Mouse (Mus musculus) myocyte (in vitro differentiated cells): ENCODE data around the gene Plxna4. TPM values are rescaled to one million over a fixed set of nuclear protein-coding genes. Genes with fewer than 3 reads are reported as not detected.
A peak's percentile ranks its signal among the peaks of the same experiment; 100 is the strongest.

Source experiments
- H3K27me3 ChIP-seq: one replicate; pipeline ENCODE4 v1.6.1; 2011; ENCODE audit not compliant: control insufficient read depth, insufficient read depth, insufficient read length
- H3K36me3 ChIP-seq: one replicate; pipeline ENCODE4 v1.6.1; 2011; ENCODE audit not compliant: control insufficient read depth, insufficient read depth
- H3K4me2 ChIP-seq: one replicate; pipeline ENCODE4 v1.6.1; 2011; ENCODE audit warnings: low read depth, control low read depth
- H3K4me3 ChIP-seq: one replicate; pipeline ENCODE4 v1.5.1; 2011; ENCODE audit warnings: mild to moderate bottlenecking, control low read depth, moderate library complexity
- H3K79me2 ChIP-seq: one replicate; pipeline ENCODE4 v1.6.1; 2011; ENCODE audit not compliant: control insufficient read depth, insufficient read depth
- H3ac ChIP-seq: one replicate; pipeline ENCODE4 v1.6.1; 2011; ENCODE audit not compliant: control insufficient read depth, insufficient read length
- CEBPB ChIP-seq: IDR thresholded peaks from 2 replicates; pipeline ENCODE4 v1.6.1; 2011; ENCODE audit warnings: mild to moderate bottlenecking, moderate library complexity; ENCODE audit not compliant: poor library complexity, insufficient read depth, severe bottlenecking
- E2F4 ChIP-seq: IDR thresholded peaks from one replicate; pipeline ENCODE4 v1.6.1; 2011; ENCODE audit warnings: mild to moderate bottlenecking, control low read depth, moderate library complexity; ENCODE audit not compliant: insufficient read depth
- MAX ChIP-seq: IDR thresholded peaks from one replicate; pipeline ENCODE4 v1.6.1; 2011; ENCODE audit warnings: low read depth, mild to moderate bottlenecking, control low read depth
- MYOD1 ChIP-seq, 3 experiments: IDR thresholded peaks; one replicate each; pipeline ENCODE4 v1.6.1; 2011; ENCODE audit warnings: control low read depth in 2 of 3, low read depth in 2 of 3, mild to moderate bottlenecking in 2 of 3, moderate library complexity in 1 of 3; ENCODE audit not compliant: insufficient read length in 2 of 3, control insufficient read depth in 1 of 3
- MYOG ChIP-seq, 3 experiments: IDR thresholded peaks; one replicate each; pipeline ENCODE4 v1.6.1; 2011; ENCODE audit warnings: control low read depth in 2 of 3, low read depth in 2 of 3, mild to moderate bottlenecking in 2 of 3; ENCODE audit not compliant: insufficient read length in 2 of 3, control insufficient read depth in 1 of 3, insufficient read depth in 1 of 3
- POLR2A ChIP-seq: IDR thresholded peaks from one replicate; pipeline ENCODE4 v1.6.1; 2011; ENCODE audit warnings: low read depth, mild to moderate bottlenecking, control low read depth, moderate library complexity; ENCODE audit not compliant: insufficient read length
- POLR2AphosphoS2 ChIP-seq: IDR thresholded peaks from one replicate; pipeline ENCODE4 v1.6.1; 2011; ENCODE audit warnings: low read depth, control low read depth; ENCODE audit not compliant: insufficient read length
- REST ChIP-seq: IDR thresholded peaks from one replicate; pipeline ENCODE4 v1.6.1; 2011; ENCODE audit warnings: mild to moderate bottlenecking, control low read depth, moderate library complexity; ENCODE audit not compliant: insufficient read depth, insufficient read length
- SRF ChIP-seq: IDR thresholded peaks from one replicate; pipeline ENCODE4 v1.6.1; 2011; ENCODE audit warnings: low read depth; ENCODE audit not compliant: control insufficient read depth, insufficient read length
- TCF12 ChIP-seq: IDR thresholded peaks from one replicate; pipeline ENCODE4 v1.6.1; 2011; ENCODE audit warnings: mild to moderate bottlenecking, control low read depth; ENCODE audit not compliant: poor library complexity, insufficient read depth, severe bottlenecking
- TCF3 ChIP-seq: IDR thresholded peaks from one replicate; pipeline ENCODE4 v1.6.1; 2011; ENCODE audit warnings: low read depth, control low read depth; ENCODE audit not compliant: insufficient read length
- USF1 ChIP-seq: IDR thresholded peaks from one replicate; pipeline ENCODE4 v1.6.1; 2011; ENCODE audit warnings: low read depth, mild to moderate bottlenecking, control low read depth, moderate library complexity
- polyA plus RNA-seq: library from polyadenylated mRNA; unstranded; fragments of >200 nt; fragmentation: generic; extraction: Trizol; gene quantifications from one replicate; pipeline ENCODE4 v1.2.1, GENCODE M21; 2012; ENCODE audit warnings: missing spikeins

The Plxna4 gene
- polyA plus RNA-seq, 1 experiment = 0.70 TPM

DNA sequence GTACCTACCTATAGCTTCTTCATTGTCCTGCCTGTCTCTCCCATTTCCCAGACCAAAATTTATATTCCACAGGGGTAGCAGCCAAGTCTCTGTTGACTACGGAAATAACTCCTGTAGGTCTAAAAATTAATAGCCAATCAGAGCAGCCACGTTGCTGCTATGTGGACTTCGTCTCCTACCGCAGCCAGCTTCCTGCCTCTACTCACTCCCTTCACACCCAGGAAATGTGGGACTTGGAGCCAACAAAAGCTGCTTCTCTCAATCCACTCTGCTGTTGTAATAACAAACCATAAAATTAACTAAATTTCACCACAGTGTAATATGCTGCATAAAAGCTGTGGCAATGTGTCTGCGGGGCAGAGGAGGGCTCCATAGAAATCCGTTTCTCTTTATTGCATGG is 239.9 kb downstream of the Plxna4 start:
- no peak for TF ChIP-seq POLR2A
- no peak for TF ChIP-seq POLR2AphosphoS2
- TF ChIP-seq CEBPB = no peak
- no peak for TF ChIP-seq MYOG (IDR thresholded peaks at IDR 0.05; ENCODE audit: control insufficient read depth in 1 of 3, insufficient read depth in 1 of 3, insufficient read length in 2 of 3, low read depth in 2 of 3)
- TF ChIP-seq E2F4 = no peak
- no peak for TF ChIP-seq USF1
- no peak for TF ChIP-seq MAX
- TF ChIP-seq TCF3 = no peak
- TF ChIP-seq REST = no peak
- no peak for TF ChIP-seq MYOD1 (IDR thresholded peaks at IDR 0.05; ENCODE audit: control insufficient read depth in 1 of 3, insufficient read length in 2 of 3, low read depth in 2 of 3)
- TF ChIP-seq SRF = no peak
- no peak for TF ChIP-seq TCF12
- H3K79me2 ChIP-seq = no peaks in the 10 kb centered on the region
- no peaks in the 10 kb centered on the region for H3K36me3 ChIP-seq
- no peak overlapping the region for H3K4me3 ChIP-seq
- H3K27me3 ChIP-seq = no peaks in the 10 kb centered on the region
- no peak overlapping the region for H3ac ChIP-seq
- H3K4me2 ChIP-seq = no peak overlapping the region

DNA sequence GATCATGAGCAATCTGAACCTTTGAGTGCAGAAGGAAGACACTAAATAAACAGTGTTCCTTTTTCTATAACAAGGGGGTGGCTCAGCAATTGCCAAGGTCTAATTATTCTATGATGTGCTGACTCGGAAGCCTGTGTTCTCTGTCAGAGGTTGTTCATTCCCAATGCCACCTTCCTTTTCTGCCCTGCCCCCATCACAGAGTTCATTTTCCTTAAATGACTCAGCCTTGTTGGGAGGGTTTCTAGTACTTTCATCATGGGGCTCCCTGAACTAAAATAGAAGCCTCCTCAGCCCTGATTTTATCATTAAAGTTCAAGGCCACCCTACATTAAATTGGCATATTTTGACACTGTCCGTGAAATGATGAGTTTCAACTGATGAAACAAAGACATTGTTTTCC is 242.0 kb downstream of the Plxna4 start:
- Histone ChIP-seq H3K4me3 (no peak overlapping the region), H3K36me3 (no peaks in the 10 kb centered on the region), H3K4me2 (no peak overlapping the region), H3K79me2 (no peaks in the 10 kb centered on the region), H3ac (no peak overlapping the region), H3K27me3 (no peaks in the 10 kb centered on the region)
- peak; percentile 79 for TF ChIP-seq CEBPB
- TF ChIP-seq SRF = no peak

DNA sequence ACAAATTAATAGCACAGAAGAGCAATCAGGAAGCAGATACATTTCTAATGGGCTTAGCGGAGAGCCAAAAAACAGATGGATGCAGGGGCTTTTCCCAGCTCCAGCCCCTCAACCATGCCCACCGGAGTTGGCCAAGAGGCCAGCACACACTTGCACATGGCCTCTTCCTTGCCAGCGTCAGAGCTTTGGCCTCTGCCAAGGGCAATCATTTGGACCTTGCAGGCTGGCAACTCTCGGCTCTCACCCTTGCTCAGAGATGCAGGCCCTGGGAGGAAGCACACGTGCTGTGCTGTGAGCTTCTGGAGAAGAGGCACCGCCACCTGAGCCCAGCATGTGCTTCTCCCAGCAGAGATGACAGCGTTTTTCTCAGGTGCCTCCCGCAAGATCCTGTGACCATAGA is 245.3 kb downstream of the Plxna4 start:
- no peak overlapping the region for H3K4me3 ChIP-seq
- TF ChIP-seq MYOD1 (IDR thresholded peaks at IDR 0.05; ENCODE audit: control insufficient read depth in 1 of 3, insufficient read length in 2 of 3, low read depth in 2 of 3) (no peak), SRF (no peak), TCF12 (no peak), MAX (no peak), TCF3 (no peak), USF1 (no peak), POLR2A (no peak), POLR2AphosphoS2 (no peak), MYOG (IDR thresholded peaks at IDR 0.05; ENCODE audit: control insufficient read depth in 1 of 3, insufficient read depth in 1 of 3, insufficient read length in 2 of 3, low read depth in 2 of 3) (no peak), CEBPB (no peak), REST (no peak), E2F4 (no peak)
- H3K79me2 ChIP-seq = no peaks in the 10 kb centered on the region
- H3ac ChIP-seq = no peak overlapping the region
- H3K4me2 ChIP-seq = no peak overlapping the region
- no peaks in the 10 kb centered on the region for H3K36me3 ChIP-seq
- no peaks in the 10 kb centered on the region for H3K27me3 ChIP-seq

DNA sequence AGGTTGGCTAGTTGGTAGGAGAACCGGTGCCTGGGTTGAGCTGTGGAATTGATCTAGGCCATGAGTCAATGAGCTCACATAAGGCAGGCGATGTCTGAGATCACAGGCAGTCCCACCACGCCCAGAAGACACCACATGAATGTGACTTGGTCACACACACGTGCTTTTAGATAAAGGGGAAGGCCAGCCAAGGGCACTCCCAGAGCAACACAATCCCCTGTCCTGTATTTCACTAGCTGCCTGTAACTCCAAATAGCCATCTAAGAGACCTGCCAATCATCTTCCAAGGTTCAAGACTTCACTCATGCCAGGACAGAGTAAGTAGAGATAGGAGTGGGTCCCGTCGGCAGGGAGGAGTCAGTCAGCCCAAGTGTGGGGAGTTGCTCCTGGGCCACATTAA is 245.7 kb downstream of the Plxna4 start:
- H3K4me3 ChIP-seq = no peak overlapping the region
- no peak overlapping the region for H3ac ChIP-seq
- TF ChIP-seq MYOG (IDR thresholded peaks at IDR 0.05; ENCODE audit: control insufficient read depth in 1 of 3, insufficient read depth in 1 of 3, insufficient read length in 2 of 3, low read depth in 2 of 3) = no peak
- no peak for TF ChIP-seq USF1
- TF ChIP-seq TCF3 = no peak
- TF ChIP-seq CEBPB = no peak
- TF ChIP-seq MYOD1 (IDR thresholded peaks at IDR 0.05; ENCODE audit: control insufficient read depth in 1 of 3, insufficient read length in 2 of 3, low read depth in 2 of 3) = no peak
- no peak for TF ChIP-seq TCF12
- TF ChIP-seq POLR2A = no peak
- no peak for TF ChIP-seq REST
- no peak for TF ChIP-seq MAX
- TF ChIP-seq POLR2AphosphoS2 = no peak
- H3K27me3 ChIP-seq = no peaks in the 10 kb centered on the region
- no peaks in the 10 kb centered on the region for H3K79me2 ChIP-seq
- H3K36me3 ChIP-seq = no peaks in the 10 kb centered on the region
- no peak overlapping the region for H3K4me2 ChIP-seq

GRCm38 (mm10) chr6:32338416-32338943 is 249.5 kb downstream of the Plxna4 start:
- no peak for TF ChIP-seq USF1
- TF ChIP-seq TCF12 = no peak
- no peak for TF ChIP-seq SRF
- TF ChIP-seq POLR2A = no peak
- no peak for TF ChIP-seq MYOG (IDR thresholded peaks at IDR 0.05; ENCODE audit: control insufficient read depth in 1 of 3, insufficient read depth in 1 of 3, insufficient read length in 2 of 3, low read depth in 2 of 3)
- no peak for TF ChIP-seq POLR2AphosphoS2
- TF ChIP-seq MYOD1 (IDR thresholded peaks at IDR 0.05; ENCODE audit: control insufficient read depth in 1 of 3, insufficient read length in 2 of 3, low read depth in 2 of 3) = no peak
- no peak for TF ChIP-seq REST
- no peak for TF ChIP-seq MAX
- no peak for TF ChIP-seq CEBPB
- no peak for TF ChIP-seq E2F4
- no peak for TF ChIP-seq TCF3
- Histone ChIP-seq H3K79me2 (no peaks in the 10 kb centered on the region), H3K4me2 (no peak overlapping the region), H3K27me3 (no peaks in the 10 kb centered on the region), H3K4me3 (no peak overlapping the region), H3K36me3 (no peaks in the 10 kb centered on the region), H3ac (no peak overlapping the region)
